Mouse (Mus musculus): ENCODE measurements around the gene Zfp2. TPM values are rescaled to one million over a fixed set of nuclear protein-coding genes. Genes with fewer than 3 reads are reported as not detected.
A peak's percentile ranks its signal among the peaks of the same experiment; 100 is the strongest.

Zfp2 gene
- polyA plus RNA-seq (2014; fragmentation: Nextera tagmentation; extraction: Ambion mirVana), result 7.0 and 7.8 TPM in 2 replicates

DNA sequence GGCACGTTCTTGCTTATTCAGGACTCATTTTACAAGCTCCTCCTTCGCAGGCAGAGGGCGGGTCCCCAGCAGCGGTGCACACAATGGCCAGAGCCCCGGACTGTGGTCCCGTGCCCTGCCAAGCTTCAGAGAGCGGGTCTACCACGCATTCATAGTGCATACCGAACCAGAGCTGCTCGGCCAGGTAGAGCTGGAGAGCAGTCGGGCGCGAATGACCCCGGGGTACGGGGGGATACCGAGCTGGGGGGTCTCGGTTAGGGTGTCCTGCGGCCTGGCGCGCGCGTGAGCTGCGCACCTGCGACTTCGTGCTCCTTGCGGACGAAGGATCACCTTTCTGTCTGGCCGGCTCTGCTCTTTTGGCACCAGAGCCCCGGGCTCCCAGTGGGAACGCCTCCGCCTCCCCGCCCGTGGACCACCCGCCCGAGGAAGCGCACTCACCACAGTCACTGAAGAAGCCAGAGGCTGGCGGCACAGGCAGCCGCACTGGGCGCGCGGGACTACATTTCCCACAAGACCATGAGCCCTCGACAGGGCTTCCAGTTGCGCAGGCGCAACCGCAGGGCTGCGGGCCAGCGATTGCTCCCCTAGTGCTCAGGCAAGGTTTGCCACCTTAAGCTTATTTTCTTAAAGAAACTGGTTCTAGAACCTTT lies at the start of gene Zfp2:
Zfp2 (minus strand) TSS at position 495 of the 650 bp plus-strand sequence.
- H3K4me1 ChIP-seq (ENCODE audit: control insufficient read depth in 2 of 2, insufficient read depth in 2 of 2, low read length in 2 of 2), result peaks cover 0 to 3% of the 10 kb centered on the region in 2 experiments; a peak in 1 of 4 replicates
- H3K4me2 ChIP-seq (ENCODE audit: low read length), result peak within 1 kb of the TSS; percentile 67
- peak; percentile 93 for ATAC-seq (ENCODE audit: insufficient number of reproducible peaks, insufficient read depth, low FRiP score, low read depth)
- H3K4me3 ChIP-seq (ENCODE audit: control insufficient read depth in 1 of 2, insufficient read depth in 1 of 2, low read depth in 1 of 2, low read length in 2 of 2), result peak within 1 kb of the TSS; percentile 81 to 91
- peak within 1 kb of the TSS; percentile 84 for H3K9ac ChIP-seq (ENCODE audit: low read length)
- WGBS, result under 1% methylated on average over 47 of the region's 47 CpGs
- H3K27ac ChIP-seq (replicated peaks in 1 of 2; ENCODE audit: control insufficient read depth in 1 of 2, insufficient read depth in 1 of 2, low read depth in 2 of 2, low read length in 2 of 2), result peak within 1 kb of the TSS in 1 of 2 experiments; percentile 45; a peak in 1 of 4 replicates
- H3K9me3 ChIP-seq (ENCODE audit: control insufficient read depth, low read length), result no peaks in the 10 kb centered on the region
- no peaks in the 10 kb centered on the region for H3K27me3 ChIP-seq (ENCODE audit: control insufficient read depth, insufficient read depth, low read length)
- peaks cover 13% of the 10 kb centered on the region for H3K36me3 ChIP-seq (ENCODE audit: control insufficient read depth, insufficient read depth, low read length)

DNA sequence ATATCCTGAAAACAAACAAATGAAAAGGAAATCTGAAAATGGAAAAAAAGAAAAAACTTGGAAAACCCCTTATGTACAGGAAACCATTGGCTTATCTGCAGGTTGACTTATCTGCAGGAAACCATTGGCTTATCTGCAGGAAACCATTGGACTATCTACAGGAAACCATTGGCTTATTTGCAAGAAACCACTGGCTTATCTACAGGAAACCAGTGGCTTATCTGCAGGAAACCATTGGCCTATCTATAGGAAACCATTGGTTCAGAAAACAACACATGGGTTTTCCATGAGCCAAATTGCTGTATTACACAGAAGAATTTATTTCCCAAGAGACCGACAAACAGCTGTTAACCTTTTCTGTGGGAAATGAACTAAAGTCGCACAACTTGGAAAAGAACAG lies 48.9 kb upstream of the Zfp2 start:
- WGBS, result 60% methylated on average over 2 of the region's 2 CpGs
- Histone ChIP-seq H3K27me3 (ENCODE audit: control insufficient read depth, insufficient read depth, low read length) (peaks cover 8% of the 10 kb centered on the region), H3K9ac (ENCODE audit: low read length) (no peak overlapping the region), H3K4me1 (ENCODE audit: control insufficient read depth in 2 of 2, insufficient read depth in 2 of 2, low read length in 2 of 2) (no peaks in the 10 kb centered on the region), H3K36me3 (ENCODE audit: control insufficient read depth, insufficient read depth, low read length) (no peaks in the 10 kb centered on the region), H3K4me2 (ENCODE audit: low read length) (no peak overlapping the region), H3K4me3 (ENCODE audit: control insufficient read depth in 1 of 2, insufficient read depth in 1 of 2, low read depth in 1 of 2, low read length in 2 of 2) (no peak overlapping the region), H3K9me3 (ENCODE audit: control insufficient read depth, low read length) (no peaks in the 10 kb centered on the region), H3K27ac (replicated peaks in 1 of 2; ENCODE audit: control insufficient read depth in 1 of 2, insufficient read depth in 1 of 2, low read depth in 2 of 2, low read length in 2 of 2) (no peak overlapping the region)
- ATAC-seq (ENCODE audit: insufficient number of reproducible peaks, insufficient read depth, low FRiP score, low read depth), result no peak

DNA sequence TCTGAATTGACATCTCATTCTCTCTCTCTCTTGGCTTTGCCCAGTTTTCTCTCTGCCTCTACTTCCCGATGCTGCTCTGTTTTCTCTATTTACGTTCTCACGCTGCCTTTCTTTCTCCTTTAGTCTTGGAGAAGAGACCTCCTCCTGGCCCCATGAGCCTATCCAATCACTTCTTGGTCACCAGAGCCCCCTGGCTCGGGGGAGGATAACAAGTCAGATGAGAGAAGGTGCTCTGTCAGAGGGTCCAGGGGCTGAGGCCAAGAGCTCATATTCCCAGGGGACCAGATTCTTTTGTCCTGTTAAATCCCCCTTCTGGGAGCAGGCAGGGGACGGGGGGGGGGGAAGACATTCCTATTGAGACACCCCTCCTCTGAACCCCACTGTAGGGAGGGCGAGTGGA lies 37.7 kb upstream of the Zfp2 start, which contains the start of gene Prop1:
Prop1 (minus strand) TSS at position 101 of the 400 bp plus-strand sequence.
- WGBS, result 62% methylated on average over 6 of the region's 6 CpGs

DNA sequence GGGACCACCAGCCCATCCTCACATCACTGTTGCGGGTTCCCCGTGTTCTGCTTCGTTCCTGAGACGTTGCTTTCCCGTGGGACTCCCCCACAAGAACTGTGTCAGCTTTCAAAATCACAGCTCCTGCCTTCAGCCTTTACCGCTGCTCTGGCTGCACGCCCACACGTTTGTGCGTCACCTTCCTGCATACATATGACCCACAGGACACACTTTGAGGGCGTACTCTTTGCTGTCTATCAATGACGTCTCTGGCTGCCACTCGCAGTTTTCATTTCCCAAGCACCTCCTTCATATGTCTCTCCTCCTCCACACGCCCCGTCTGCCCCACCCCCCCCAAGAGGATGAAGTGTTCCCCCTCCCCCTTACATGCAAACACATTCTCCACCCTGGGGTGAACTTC lies 36.3 kb upstream of the Zfp2 start:
- Histone ChIP-seq H3K9me3 (ENCODE audit: control insufficient read depth, low read length) (no peaks in the 10 kb centered on the region), H3K4me2 (ENCODE audit: low read length) (no peak overlapping the region), H3K36me3 (ENCODE audit: control insufficient read depth, insufficient read depth, low read length) (no peaks in the 10 kb centered on the region), H3K4me3 (ENCODE audit: control insufficient read depth in 1 of 2, insufficient read depth in 1 of 2, low read depth in 1 of 2, low read length in 2 of 2) (no peak overlapping the region), H3K27ac (replicated peaks in 1 of 2; ENCODE audit: control insufficient read depth in 1 of 2, insufficient read depth in 1 of 2, low read depth in 2 of 2, low read length in 2 of 2) (no peak overlapping the region), H3K9ac (ENCODE audit: low read length) (no peak overlapping the region), H3K4me1 (ENCODE audit: control insufficient read depth in 2 of 2, insufficient read depth in 2 of 2, low read length in 2 of 2) (no peaks in the 10 kb centered on the region), H3K27me3 (ENCODE audit: control insufficient read depth, insufficient read depth, low read length) (peaks cover 22% of the 10 kb centered on the region; the same call in 1 of the 2 replicates)
- 54% methylated on average over 14 of the region's 14 CpGs for WGBS
- no peak for ATAC-seq (ENCODE audit: insufficient number of reproducible peaks, insufficient read depth, low FRiP score, low read depth)

More for the DNA sequence above, 37.7 kb upstream of the Zfp2 start, which contains the start of gene Prop1:
- Histone ChIP-seq H3K9me3 (ENCODE audit: control insufficient read depth, low read length) (no peaks in the 10 kb centered on the region), H3K4me3 (ENCODE audit: control insufficient read depth in 1 of 2, insufficient read depth in 1 of 2, low read depth in 1 of 2, low read length in 2 of 2) (no peak within 1 kb of the TSS), H3K4me1 (ENCODE audit: control insufficient read depth in 2 of 2, insufficient read depth in 2 of 2, low read length in 2 of 2) (no peaks in the 10 kb centered on the region), H3K27ac (replicated peaks in 1 of 2; ENCODE audit: control insufficient read depth in 1 of 2, insufficient read depth in 1 of 2, low read depth in 2 of 2, low read length in 2 of 2) (no peak within 1 kb of the TSS), H3K4me2 (ENCODE audit: low read length) (no peak within 1 kb of the TSS), H3K9ac (ENCODE audit: low read length) (no peak within 1 kb of the TSS), H3K27me3 (ENCODE audit: control insufficient read depth, insufficient read depth, low read length) (peaks cover 22% of the 10 kb centered on the region; the same call in 1 of the 2 replicates), H3K36me3 (ENCODE audit: control insufficient read depth, insufficient read depth, low read length) (no peaks in the 10 kb centered on the region)
- ATAC-seq (ENCODE audit: insufficient number of reproducible peaks, insufficient read depth, low FRiP score, low read depth), result no peak

DNA sequence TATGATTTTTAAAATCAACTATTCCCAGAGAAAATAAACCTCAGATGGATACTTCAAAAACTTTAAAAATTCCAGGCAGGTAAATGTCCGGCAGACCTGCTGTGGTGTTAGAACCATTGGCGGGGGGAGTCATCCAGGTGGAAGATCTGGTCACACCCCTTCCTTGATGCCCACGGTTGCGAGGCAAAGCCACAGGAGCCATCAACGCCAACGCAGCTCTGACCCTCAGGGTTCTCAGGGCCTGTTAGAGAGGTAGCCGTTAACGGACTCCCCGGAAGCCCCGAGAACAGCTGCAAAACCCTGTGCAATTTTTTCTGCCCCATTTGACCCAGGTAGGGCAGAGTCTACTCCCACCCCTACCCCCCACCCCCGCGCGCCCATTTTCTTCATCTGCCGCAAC lies 27.5 kb upstream of the Zfp2 start, which contains the start of gene 4933414I15Rik:
4933414I15Rik (minus strand) TSS at position 260 of the 400 bp plus-strand sequence.
- H3K4me1 ChIP-seq (ENCODE audit: control insufficient read depth in 2 of 2, insufficient read depth in 2 of 2, low read length in 2 of 2), result no peaks in the 10 kb centered on the region
- H3K4me2 ChIP-seq (ENCODE audit: low read length), result no peak within 1 kb of the TSS
- no peak for ATAC-seq (ENCODE audit: insufficient number of reproducible peaks, insufficient read depth, low FRiP score, low read depth)
- H3K9ac ChIP-seq (ENCODE audit: low read length), result no peak within 1 kb of the TSS
- peaks cover 29% of the 10 kb centered on the region for H3K27me3 ChIP-seq (ENCODE audit: control insufficient read depth, insufficient read depth, low read length)
- H3K4me3 ChIP-seq (ENCODE audit: control insufficient read depth in 1 of 2, insufficient read depth in 1 of 2, low read depth in 1 of 2, low read length in 2 of 2), result no peak within 1 kb of the TSS
- H3K27ac ChIP-seq (replicated peaks in 1 of 2; ENCODE audit: control insufficient read depth in 1 of 2, insufficient read depth in 1 of 2, low read depth in 2 of 2, low read length in 2 of 2), result no peak within 1 kb of the TSS
- H3K9me3 ChIP-seq (ENCODE audit: control insufficient read depth, low read length), result no peaks in the 10 kb centered on the region
- H3K36me3 ChIP-seq (ENCODE audit: control insufficient read depth, insufficient read depth, low read length), result no peaks in the 10 kb centered on the region
- WGBS, result 67% methylated on average over 14 of the region's 14 CpGs

DNA sequence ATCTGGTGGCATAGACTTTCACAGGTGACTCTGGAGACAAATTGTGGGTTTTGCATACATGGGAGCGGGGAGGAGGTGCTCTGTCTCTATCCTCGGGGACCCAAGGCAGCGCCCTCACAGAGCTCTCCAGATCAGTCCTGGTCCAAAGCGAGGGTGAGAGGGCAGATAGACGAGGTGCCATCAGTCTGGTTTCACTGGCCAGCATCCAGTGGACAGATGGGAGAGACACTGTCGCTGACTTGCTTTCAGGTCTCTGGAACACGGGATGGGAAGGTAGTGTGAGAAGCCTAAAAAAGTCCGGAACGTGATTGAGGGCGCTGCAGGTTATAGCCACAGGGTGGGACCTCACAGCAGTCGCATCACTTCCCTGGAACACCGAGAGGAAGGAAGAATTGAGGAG lies 26.4 kb upstream of the Zfp2 start:
- no peak overlapping the region for H3K4me2 ChIP-seq (ENCODE audit: low read length)
- H3K27me3 ChIP-seq (ENCODE audit: control insufficient read depth, insufficient read depth, low read length), result peaks cover 29% of the 10 kb centered on the region
- H3K27ac ChIP-seq (replicated peaks in 1 of 2; ENCODE audit: control insufficient read depth in 1 of 2, insufficient read depth in 1 of 2, low read depth in 2 of 2, low read length in 2 of 2), result no peak overlapping the region
- H3K36me3 ChIP-seq (ENCODE audit: control insufficient read depth, insufficient read depth, low read length), result no peaks in the 10 kb centered on the region
- H3K9ac ChIP-seq (ENCODE audit: low read length), result no peak overlapping the region
- H3K4me3 ChIP-seq (ENCODE audit: control insufficient read depth in 1 of 2, insufficient read depth in 1 of 2, low read depth in 1 of 2, low read length in 2 of 2), result no peak overlapping the region
- no peaks in the 10 kb centered on the region for H3K4me1 ChIP-seq (ENCODE audit: control insufficient read depth in 2 of 2, insufficient read depth in 2 of 2, low read length in 2 of 2)
- H3K9me3 ChIP-seq (ENCODE audit: control insufficient read depth, low read length), result no peaks in the 10 kb centered on the region
- ATAC-seq (ENCODE audit: insufficient number of reproducible peaks, insufficient read depth, low FRiP score, low read depth), result no peak
- 57% methylated on average over 12 of the region's 12 CpGs for WGBS

DNA sequence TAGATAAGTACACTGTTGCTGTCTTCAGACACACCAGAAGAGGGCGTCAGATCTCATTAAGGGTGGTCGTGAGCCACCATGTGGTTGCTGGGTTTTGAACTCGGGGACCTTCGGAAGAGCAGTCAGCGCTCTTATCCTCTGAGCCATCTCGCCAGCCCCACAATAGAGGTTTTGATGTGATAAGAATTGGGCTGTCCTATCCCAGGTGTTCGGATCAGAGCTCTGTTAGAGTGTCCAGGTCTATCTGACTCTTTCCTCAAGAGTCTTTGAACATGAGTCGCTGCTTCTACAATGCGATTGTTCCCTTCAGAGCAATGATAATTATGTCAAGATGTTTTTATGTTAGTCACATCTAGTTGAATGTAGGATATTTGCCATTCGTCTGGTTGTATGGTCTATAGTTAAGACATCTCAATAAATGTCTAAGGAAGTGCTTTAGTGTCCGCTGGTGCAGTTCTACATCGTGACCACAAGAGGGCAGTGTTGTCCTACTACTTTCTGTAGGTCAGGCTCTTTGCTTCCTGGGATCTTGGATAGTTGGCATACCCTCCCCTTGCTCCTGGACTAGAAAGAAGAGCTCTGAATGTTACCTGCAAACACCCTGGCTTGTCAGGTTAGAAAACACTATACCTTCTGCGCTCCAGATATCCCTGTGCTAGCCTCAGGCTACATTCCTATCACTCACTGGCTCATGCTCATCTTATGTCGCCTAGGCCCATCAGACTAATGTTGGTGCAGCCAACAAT lies 23.8 kb upstream of the Zfp2 start:
- Histone ChIP-seq H3K27ac (replicated peaks in 1 of 2; ENCODE audit: control insufficient read depth in 1 of 2, insufficient read depth in 1 of 2, low read depth in 2 of 2, low read length in 2 of 2) (no peak overlapping the region), H3K36me3 (ENCODE audit: control insufficient read depth, insufficient read depth, low read length) (no peaks in the 10 kb centered on the region), H3K4me2 (ENCODE audit: low read length) (no peak overlapping the region), H3K4me3 (ENCODE audit: control insufficient read depth in 1 of 2, insufficient read depth in 1 of 2, low read depth in 1 of 2, low read length in 2 of 2) (no peak overlapping the region), H3K9ac (ENCODE audit: low read length) (no peak overlapping the region), H3K9me3 (ENCODE audit: control insufficient read depth, low read length) (no peaks in the 10 kb centered on the region), H3K4me1 (ENCODE audit: control insufficient read depth in 2 of 2, insufficient read depth in 2 of 2, low read length in 2 of 2) (no peaks in the 10 kb centered on the region), H3K27me3 (ENCODE audit: control insufficient read depth, insufficient read depth, low read length) (peaks cover 25% of the 10 kb centered on the region)
- no peak for ATAC-seq (ENCODE audit: insufficient number of reproducible peaks, insufficient read depth, low FRiP score, low read depth)
- WGBS, result 30% methylated on average over 14 of the region's 14 CpGs
